Mouse (Mus musculus) neutrophil, adult 5-6 weeks (primary cell): Measurements from ENCODE around the gene Defa2. TPM values are rescaled to one million over a fixed set of nuclear protein-coding genes. Genes with fewer than 3 reads are reported as not detected.
"Not testable (repeated sequence)": the region's sequence is repeated elsewhere in the genome, so short reads cannot be mapped to it uniquely, and the experiment has no call there.

Experiments used
- ATAC-seq: fragments of 151-379, 151-347 bp; 2 replicates; pipeline ENCODE4 v1.8.0; 2017; ENCODE audit warnings: mild to moderate bottlenecking, moderate TSS enrichment; ENCODE audit not compliant: insufficient number of reproducible peaks, poor library complexity, low FRiP score, severe bottlenecking; ENCODE audit errors: extremely low read depth
- total RNA-seq: library from RNA; stranded (forward); fragments of 200-1000 nt; gene quantifications from 2 replicates; pipeline ENCODE4 v1.2.3, GENCODE M21; 2017

Defa2 gene
- total RNA-seq: not detected in 2 replicates

- ATAC-seq: not testable (repeated sequence)
Observed at GRCm38 (mm10) chr8:21378215-21378614, at the start of gene Defa2. Gene Defa2, plus strand, starts transcription at chr8:21378515.

GRCm38 (mm10) chr8:21391511-21391910 lies 13.2 kb downstream of the Defa2 start, which contains the start of gene Defa33:
Gene Defa33, plus strand, starts transcription at chr8:21391811.
- ATAC-seq: not testable (repeated sequence)

DNA sequence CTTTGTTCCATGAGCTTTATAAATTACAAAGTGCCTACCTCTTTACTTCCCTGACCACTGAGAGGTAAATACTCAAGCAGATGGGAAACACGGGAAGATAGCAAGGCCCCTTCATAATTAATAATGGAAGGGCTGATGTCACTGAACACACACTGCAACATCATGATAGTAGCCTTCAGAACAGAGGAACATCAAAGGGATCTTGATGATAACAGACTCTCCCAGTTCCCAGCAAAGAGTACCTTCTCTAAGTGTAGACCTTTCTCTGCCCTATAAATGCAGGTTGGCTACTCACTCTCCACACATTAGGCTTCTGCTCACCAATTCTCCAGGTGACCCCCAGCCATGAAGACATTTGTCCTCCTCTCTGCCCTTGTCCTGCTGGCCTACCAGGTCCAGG lies 48.8 kb downstream of the Defa2 start, which contains the start of gene Defa36:
Defa36 (plus strand) TSS at position 301 of the 400 bp plus-strand sequence.
- ATAC-seq: not testable (repeated sequence)

Other genes with a start within 250 kb of the Defa2 start
- gene Defa30, start 243.9 kb upstream of the Defa2 start, total RNA-seq: not detected in 2 replicates
- not detected in 2 replicates for gene Defa22, start 216.2 kb upstream of the Defa2 start, total RNA-seq
- not detected in 2 replicates for gene Defa31, start 186.9 kb upstream of the Defa2 start, total RNA-seq
- not detected in 2 replicates for gene Gm15293, start 177.0 kb upstream of the Defa2 start, total RNA-seq
- gene Gm15292, start 128.8 kb upstream of the Defa2 start, total RNA-seq: not detected in 2 replicates
- gene Defa27, start 63.0 kb upstream of the Defa2 start, total RNA-seq: not detected in 2 replicates
- gene Defa29, start 51.5 kb upstream of the Defa2 start, total RNA-seq: not detected in 2 replicates
- gene Defa33, start 13.3 kb downstream of the Defa2 start, total RNA-seq: not detected in 2 replicates
- not detected in 2 replicates for gene Defa36, start 48.9 kb downstream of the Defa2 start, total RNA-seq
- not detected in 2 replicates for gene Gm7849, start 78.0 kb downstream of the Defa2 start, total RNA-seq
- gene Defa20, start 130.7 kb downstream of the Defa2 start, total RNA-seq: not detected in 2 replicates
- gene Defa32, start 150.5 kb downstream of the Defa2 start, total RNA-seq: not detected in 2 replicates
- not detected in 2 replicates for gene Defa37, start 186.9 kb downstream of the Defa2 start, total RNA-seq
- gene Defa28, start 204.5 kb downstream of the Defa2 start, total RNA-seq: not detected in 2 replicates
- gene Gm7861, start 216.0 kb downstream of the Defa2 start, total RNA-seq: not detected in 2 replicates
- gene Defa26, start 239.7 kb downstream of the Defa2 start, total RNA-seq: not detected in 2 replicates